Mouse (Mus musculus): ENCODE measurements around the gene Ccdc174.
"Not testable (repeated sequence)": the region's sequence is repeated elsewhere in the genome, so short reads cannot be mapped to it uniquely, and the experiment has no call there.

The Ccdc174 gene

DNA sequence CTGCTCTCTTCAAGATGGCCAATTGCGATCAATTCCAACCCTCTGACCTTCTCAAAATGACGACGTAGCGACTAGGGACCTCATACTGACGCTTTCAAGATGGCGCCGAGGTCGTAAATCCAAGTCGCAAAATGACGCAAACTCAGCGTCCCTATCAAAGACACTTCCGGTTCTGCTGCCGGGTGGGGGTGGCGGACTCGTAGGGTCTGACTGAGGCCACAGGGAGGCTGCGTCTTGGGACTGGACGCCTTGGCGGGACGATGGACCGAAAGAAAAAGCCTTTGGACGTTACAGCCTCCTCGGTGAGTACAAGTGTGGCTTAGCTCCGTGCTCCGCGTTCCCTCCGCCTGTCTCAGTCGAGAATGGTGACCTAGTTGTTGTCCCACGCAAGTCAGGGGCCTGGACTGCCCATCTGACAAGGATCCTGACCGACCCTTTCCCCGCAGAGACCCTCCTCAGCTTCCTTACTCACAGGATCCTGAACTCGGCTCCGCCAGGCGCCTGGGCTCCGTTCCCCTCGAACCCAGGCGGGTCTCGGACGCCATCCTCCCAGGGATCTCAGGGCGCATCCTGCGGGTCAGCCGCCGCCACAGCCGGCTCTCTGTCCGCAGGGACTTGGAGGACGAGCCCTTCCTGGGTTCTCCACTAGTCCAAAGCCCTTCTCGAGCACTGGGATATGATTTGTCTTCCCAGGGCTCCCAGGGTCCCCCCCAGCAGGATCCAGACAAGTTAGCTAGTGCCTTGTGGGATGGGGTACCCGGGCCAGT lies at the start of gene Ccdc174:
Ccdc174 (plus strand) TSS at position 169 of the 767 bp plus-strand sequence.
- DNase-seq (ENCODE audit: low spot score) = peak; percentile 85

DNA sequence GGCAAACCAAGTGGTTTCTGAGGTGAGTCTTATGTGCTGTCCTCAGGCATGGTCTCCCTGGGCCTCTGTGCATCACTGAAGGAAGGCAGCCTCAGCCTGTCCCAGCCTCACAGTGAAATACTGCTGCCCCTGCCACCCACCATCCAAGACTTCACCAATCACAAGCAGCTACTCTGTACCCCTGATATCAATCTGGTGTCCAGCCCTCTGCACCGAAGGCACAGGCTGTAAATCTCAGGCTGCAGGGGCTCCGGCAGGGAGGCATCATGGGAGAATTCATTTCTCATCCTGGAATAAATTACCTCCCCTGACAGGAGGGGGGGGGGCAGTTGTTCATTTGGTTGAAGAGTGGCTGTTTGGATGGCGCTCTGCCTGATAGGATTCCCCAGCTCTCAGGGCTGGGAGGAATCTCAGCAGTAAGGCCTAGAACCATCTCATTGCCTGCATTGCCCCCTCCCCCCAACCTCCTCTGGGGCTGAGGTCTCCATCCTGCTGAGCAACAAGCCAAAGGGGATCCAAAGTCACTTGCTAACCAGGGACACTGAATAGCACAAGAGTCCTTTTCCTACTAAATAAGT lies 44.9 kb upstream of the Ccdc174 start:
- no peak for DNase-seq (ENCODE audit: low spot score)

DNA sequence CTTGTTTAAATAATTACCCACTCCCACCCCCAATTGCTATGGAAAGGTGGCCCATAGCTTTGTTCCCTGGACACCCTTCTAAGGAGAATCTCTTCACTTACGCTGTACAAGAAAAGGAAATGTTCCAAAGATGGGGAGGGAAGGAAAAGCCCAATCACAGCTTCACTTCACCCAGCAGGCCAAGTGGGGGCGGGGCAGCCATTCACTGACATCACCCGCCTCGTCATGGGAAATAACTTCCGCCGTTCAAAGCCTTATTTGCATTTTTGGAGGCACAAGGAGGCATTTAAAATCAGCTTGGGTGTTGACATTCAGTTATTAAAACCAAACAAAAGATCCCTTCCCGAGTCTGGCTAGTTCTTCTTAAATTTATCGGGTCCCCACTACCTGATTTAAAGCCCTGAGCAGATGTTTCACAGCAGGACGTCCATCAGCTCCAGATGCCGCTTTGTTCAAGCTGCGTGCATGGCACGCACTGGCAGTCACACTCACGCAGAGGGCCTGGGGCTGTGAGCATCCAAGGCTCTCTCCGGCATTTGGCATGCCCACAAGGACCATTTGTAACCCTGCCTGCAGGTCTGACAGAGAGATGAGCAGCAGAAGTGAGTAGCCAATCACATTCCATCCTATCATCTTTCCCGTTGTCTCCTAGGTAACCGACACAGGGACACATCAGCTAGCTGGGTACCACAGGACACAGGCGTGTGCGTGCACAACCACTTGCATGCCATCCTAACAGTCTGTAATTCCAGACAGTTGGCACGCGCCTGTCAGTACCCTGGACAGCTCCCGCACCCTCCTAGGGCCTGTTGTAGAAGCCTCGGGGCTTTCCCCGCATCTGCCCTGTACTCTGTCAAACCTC lies 38.6 kb upstream of the Ccdc174 start:
- no peak for DNase-seq (ENCODE audit: low spot score)

DNA sequence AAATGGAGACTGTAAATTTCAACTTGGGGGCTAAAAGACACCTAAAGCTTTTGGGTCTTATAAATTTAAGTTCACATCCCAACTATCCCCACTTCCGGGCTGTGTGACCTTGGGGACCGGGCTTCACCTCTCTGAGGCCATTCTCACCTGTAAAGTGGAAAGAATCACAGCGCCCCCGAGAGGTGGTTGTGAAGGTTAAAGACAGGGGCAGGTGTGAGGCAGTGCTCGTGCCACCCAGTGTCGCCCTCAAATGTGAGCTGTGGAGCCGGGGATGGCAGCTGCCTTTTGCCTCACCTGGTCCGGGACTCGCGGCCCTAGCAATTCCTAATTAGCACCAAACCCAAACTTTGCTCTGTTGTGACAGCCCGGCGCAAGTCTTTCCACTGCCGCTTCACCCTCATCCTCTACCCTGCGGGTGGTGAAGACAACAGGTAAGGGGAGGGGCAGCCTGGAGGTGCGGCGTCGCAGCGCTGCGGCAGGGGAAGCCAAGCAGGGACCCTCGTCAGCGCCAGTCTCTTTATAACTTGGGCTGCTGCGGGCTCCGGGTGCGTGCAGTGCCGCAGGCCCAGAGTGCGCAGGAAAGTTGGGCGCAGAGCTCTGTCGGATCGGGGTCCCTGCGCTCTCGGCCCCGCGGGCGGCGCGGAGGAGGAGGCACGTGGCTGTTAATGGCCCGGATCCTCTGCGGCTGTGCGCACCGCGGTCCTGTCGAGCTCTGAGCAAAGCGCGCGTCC lies 34.8 kb upstream of the Ccdc174 start:
- DNase-seq (ENCODE audit: low spot score) = no peak

DNA sequence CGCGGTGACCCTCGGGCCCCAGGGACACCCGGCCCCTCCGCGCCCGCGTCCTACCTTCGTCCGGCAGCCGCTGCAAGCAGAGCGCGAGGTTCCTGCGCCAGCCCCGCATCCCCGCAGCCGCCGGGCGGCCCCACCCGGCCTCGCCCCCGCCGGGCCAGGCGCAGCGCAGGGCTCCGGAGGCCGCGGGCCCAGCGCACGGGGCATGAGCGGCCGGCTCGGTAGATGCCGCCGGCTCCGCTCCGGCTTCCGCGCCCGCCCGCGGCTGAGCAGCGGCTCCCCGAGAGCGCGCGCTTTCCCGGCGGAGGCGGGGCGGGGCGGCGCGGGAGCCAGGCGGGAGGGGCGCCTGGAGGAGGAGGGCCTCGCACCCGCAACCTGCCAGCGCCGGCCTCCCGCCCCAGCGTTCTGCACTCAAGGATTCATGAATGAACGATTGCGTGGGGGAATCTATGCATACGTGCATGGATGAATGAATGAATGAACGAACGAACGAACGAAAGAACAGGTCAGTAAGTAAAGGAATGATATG lies 34.2 kb upstream of the Ccdc174 start:
- DNase-seq (ENCODE audit: low spot score) = no peak

DNA sequence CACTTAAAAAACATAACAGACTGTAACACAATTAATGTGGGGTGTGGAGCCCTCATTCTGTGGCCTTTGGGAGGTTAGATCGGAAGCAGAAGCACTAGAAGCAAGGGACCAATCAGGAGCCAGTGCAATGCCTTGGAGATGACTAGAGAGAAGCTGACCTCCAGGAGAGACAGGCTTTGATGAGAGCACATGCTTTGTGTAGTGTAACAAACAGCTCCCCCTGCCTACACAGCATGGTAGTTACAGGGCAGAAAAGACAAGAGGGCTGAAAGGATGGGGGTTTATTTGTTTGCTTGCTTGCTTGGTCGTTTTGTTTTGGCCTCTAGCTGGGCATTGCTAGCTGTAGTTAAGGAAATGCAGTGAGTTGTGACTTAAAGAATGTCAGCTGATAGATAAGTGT lies 25.3 kb upstream of the Ccdc174 start:
- no peak for DNase-seq (ENCODE audit: low spot score)

DNA sequence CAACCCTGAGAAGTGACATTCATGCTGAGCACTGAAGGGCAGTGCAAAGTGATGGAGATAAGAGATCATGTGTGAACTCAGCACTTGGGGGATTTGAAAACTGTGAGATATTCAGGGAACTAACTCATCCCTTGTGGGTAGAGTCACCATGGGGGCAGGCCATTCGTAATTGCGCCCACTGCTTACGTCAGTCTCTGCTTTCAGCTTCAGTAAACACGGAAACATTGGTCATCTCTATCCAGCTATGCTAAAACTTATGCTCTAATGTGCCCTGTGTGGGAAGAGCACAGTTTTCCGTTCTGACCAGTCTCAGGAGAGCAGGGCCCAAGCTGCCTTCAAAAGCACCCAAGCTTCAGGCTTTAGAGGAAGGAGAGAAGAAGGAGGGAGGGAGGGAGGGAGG lies 19.5 kb upstream of the Ccdc174 start:
- DNase-seq (ENCODE audit: low spot score) = no peak

DNA sequence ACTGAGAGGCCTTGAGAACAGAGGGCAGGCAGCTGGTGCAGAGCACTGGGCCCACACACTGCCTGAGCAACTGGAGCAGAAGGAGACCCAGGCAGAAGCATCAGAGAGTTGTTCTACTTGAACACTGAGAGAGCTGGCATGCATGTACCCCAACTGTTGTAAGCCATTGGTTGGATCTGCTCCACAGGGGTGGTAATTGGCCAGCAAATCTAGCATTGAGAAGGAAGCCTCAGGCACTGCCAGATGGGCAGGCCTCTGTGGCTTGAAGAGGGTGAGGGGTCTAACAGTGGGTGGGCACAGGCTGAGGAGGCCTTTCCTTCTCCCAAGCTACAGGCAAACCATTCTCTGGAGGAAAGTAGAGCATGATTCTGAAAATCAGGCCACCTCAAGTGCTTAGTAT lies 15.0 kb upstream of the Ccdc174 start:
- no peak for DNase-seq (ENCODE audit: low spot score)

DNA sequence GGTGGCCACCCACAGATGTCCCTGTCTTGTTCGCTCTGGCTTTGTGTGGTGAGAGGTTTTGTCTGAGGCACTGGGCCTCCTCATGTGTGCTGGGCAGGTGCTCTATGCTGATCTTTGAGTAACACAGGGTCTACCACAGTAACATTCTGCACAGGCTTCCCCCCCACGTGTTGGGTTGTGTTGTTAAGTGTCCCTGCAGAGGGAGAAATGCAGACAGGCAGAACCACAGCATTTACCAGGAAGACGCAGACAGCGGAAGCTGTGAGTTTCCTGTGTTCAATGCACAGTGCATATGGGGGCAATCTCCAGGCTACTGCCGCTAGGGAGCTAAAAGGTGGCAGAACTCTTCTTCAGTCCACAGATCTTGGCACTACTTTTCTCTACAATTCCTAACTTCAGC lies 13.3 kb upstream of the Ccdc174 start:
- no peak for DNase-seq (ENCODE audit: low spot score)

DNA sequence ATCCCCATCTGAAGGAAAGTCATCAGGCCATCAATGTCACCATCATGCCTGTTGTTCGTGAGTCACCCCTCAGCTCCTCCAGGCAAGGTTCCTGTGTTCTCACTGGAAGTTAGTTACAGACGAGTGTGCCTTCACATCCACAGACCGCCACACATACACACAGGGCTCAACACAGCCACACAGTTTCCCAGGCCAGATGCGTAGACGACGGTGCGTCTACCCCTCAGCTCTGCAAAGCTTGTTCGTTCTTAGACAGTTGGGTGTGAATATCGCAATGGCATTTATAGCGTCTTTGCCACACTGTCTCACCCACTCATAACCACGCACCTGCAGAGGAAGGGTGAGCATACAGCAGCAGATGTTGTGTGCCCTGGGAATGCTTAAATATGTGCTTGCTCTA lies 12.3 kb upstream of the Ccdc174 start:
- no peak for DNase-seq (ENCODE audit: low spot score)

DNA sequence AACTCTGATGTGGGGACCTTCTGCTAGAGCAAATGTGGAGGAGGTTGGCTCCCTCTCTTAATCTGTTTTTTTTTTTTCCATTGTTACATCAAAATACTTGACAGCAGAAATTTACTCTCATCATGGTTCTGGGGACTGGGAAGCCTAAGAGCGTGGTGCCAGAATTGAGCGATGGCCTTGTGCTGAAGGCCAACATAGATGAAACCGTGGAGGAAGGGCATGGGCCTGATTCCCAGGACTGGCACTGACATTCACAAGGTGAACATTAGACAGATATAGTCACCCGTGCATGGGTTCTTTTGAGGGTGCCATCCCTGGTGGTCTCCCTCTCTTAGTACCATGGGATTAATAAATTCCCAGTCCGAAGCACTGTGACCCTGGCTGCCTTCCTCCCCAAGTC lies 9.8 kb upstream of the Ccdc174 start:
- no peak for DNase-seq (ENCODE audit: low spot score)

DNA sequence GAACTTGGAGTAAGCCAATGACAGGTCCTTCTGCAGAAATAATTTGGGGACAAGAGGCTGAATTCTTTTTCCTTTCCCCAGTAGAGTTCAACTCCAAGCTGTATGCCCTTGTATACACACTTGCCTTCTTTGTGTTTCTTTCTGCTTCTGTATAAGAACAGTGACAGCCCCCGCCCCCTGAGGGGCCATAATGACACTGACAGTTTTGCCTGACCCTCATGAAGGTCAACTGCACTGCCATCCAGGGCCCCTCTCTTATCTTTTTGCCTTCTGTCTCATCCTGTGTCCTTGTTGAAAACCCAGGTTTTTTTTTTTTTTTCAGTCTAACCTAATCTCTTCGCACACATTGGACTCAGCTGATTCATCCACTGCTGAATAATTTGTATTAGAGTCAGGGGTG lies 5.1 kb upstream of the Ccdc174 start:
- no peak for DNase-seq (ENCODE audit: low spot score)

DNA sequence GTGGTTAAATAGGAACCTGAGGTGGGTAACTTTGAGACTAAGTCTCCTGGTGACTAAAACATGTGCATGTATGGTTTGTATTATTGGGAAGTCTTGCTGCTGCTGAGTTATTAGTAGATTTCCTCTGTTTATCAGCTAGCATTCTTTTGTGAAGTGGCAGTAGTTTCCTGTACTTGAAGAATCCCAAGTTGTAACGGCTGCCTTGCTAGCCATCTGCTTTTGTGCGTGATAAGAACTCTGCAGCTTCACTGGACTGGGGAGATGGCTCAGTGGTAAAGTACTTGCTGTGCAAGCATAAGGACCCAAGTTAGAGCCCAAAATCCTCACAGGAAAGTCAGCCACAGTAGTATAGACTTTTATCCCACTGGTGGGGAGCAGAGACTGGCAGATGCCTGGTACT lies 6.0 kb downstream of the Ccdc174 start:
- DNase-seq (ENCODE audit: low spot score) = no peak

DNA sequence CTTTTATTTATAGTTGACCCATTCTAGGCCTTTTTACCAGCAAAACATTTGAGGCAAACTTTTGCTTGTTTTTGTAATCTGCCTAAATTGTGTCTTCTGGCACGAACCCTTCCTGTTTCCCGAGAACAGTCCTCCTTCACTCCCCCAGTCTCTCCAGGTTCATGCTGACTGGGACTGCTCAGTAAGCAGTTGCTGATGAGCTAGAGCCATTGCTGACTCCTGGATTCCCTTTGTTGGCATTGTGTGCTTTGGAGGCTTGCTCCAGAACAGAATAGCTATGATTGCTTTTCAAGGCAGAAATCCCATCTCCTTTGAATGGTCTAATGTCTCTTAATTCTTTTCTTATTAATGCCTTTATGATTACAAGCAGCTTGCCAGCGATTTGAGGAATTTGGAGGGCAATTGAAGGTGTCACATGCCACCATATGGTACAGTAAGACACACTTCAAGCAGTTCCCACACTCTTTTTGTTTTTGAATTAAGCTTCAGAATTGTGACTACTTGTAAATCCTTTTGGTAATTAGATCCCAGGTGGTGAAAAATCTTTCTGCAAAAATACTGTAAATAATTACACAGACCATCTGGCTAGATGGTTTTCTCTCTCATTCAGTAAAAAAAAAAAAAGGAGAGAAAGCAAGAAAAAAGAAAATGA lies 11.5 kb downstream of the Ccdc174 start:
- no peak for DNase-seq (ENCODE audit: low spot score)

DNA sequence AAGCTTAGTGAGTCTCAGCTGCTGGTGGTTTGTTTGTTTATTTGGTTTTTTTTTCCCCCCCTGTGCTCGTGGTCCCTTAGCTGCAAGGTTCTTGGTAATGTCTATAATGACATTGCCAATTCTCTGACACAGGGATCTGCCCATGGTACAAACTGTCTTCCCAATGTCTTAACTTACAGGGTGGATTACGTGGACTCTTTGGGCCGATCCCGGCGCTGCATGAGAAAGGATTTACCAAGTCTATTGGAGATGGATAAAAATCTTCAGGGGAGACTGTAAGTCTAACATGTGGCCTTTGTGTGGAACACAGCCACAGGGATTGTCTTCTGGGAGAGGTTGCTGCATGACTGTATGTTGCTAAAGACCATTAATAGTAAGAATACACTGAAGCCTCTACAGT lies 12.8 kb downstream of the Ccdc174 start:
- DNase-seq (ENCODE audit: low spot score) = no peak

DNA sequence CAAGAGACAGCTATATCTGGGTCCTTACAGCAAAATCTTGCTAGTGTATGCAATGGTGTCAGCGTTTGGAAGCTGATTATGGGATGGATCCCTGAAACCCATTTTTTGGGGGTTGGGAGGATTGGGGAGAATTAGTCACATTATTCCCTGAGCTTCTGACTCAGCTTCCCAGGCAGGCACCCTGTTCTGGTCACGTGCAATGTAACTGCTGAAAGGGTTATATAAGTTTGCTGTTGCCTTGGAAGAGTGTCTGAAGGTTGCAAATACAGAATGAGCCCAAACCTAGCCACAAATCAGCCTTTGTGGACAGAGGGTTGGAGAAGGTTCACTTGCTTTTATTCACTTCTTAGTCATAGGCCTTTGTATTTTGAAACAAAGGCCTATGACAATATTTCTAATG lies 13.9 kb downstream of the Ccdc174 start:
- no peak for DNase-seq (ENCODE audit: low spot score)

DNA sequence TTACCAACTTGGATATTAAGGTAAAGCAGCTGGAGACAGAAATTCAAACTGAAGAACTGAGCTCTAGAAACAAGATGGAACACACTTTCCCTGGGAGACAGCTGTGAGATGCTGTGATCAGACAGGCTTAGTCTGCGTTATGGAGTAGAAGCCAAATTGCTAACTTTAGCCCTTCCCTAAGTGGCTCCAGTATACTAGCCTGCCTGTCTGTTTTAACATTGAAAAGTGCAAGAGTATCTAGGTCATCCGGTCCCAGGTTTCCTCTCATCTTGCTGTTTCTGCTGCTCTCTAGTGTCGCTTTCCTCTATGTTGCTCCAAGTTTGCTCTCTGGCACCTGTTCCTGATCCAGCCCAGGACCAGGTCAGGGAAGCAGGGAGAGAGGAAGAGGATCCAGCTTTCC lies 18.9 kb downstream of the Ccdc174 start:
- DNase-seq (ENCODE audit: low spot score) = no peak

DNA sequence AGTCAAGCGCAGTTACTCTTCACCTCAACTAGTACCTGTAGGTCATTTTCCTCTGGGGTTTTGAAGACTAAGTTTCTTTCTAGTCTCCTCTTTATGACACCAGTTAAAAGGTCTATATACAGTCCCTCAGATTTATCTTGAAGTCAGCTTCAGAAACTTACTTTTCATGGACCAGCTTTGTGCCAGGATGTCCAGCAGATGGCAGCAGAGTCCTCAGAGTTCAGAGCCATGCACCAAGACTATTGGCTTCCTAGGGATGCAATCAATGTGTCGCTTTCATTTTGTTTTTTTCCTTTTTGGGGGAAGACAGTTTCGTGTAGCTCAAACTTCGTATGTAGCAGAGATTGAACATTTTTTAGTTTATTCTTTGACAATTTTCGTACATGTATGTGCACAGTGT lies 23.7 kb downstream of the Ccdc174 start:
- DNase-seq (ENCODE audit: low spot score) = peak; percentile 38

DNA sequence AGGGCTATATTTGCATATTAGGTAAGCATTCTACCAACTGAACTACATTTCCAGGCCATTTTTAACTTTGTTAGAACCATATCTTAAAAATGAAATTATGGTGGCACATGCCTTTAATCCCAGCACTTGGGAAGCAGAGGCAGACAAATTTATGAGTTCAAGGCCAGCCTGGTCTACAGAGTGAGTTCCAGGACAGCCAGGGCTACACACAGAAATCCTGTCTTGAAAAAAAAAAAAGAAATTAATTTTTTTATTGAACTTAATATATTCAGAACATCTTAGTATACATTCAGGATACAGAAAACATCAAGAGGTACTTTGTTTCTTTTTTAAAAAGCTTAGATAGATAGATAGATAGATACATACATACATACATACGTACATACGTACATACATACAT lies 24.7 kb downstream of the Ccdc174 start, which contains the start of gene 4930590J08Rik:
4930590J08Rik (plus strand) TSS at position 301 of the 400 bp plus-strand sequence.
- DNase-seq (ENCODE audit: low spot score) = not testable (repeated sequence)

DNA sequence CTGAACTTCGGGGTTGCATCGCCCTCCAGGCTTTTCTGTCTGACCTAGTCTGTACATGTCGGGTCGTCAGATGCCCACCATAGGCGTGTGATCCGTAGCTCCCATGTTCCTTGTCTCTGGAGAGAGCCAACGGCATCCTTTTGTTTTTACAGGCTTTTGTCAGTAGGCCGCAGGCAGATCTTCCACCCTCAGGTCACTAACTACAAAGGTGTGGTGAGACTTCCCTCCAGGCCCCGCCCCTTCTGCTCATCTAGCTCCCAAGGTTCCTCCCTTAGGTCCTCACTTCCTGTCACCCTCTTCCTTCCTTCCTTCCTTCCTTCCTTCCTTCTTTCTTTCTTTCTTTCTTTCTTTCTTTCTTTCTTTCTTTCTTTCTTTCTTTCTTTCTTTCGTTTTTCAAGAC lies 36.2 kb downstream of the Ccdc174 start:
- no peak for DNase-seq (ENCODE audit: low spot score)

DNA sequence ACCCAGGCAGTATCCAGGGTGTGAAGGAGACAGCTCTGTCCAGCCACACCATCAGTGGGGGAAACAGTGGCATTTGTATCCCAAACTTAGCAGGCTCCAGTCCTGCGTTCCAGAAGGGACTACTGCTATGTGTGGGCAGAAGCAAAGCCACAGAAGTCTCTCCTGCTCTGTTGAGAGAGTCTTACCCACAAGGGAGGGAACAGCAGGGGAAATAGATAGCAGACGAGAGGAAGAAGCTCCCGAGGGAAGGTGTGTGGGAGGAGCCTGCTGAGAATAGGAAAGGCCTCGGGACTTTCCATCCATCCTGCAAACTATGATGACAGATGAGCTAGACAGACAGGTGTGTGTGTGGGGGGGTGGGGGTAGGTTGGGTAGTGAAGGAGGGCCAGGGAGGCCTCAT lies 39.4 kb downstream of the Ccdc174 start:
- no peak for DNase-seq (ENCODE audit: low spot score)

DNA sequence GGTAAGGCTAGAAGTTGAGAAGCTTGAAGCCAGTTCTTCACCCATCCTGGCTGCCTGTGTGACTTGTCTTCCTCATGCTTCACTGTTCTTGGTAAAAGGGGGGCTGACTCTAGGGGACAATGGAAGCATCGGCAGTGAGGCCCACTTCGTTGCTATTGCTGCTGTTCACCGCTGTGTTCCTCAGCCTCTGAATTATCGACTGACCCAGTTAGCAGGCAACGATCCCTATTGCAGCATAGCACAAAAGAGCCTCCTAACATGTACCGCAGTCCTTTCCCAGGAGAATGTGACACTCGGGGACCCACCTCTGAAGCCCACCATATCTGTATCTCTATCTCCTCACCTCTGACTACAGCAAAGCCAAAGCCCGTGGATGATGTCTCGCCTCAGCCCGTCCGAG lies 39.9 kb downstream of the Ccdc174 start:
- DNase-seq (ENCODE audit: low spot score) = no peak

Measured in spleen, adult 12 weeks (tissue).